Mouse (Mus musculus) heart, adult 2 months (tissue): ENCODE measurements at regions not wholly inside any gene's neighbourhood (a gene's known extent, or its start where the extent isn't known, plus 50 kb on each side); places are given as distances from the start of the nearest gene placed in this dataset.

Source experiments
- DNase-seq, 2 experiments: peaks; one replicate each; pipeline ENCODE4 v3.0.0; 2021
- H3K27ac ChIP-seq: fragments of 200-600 bp; 2 replicates; pipeline ENCODE4 v1.8.1; 2022
- H3K27me3 ChIP-seq: fragments of 200-500 bp; 2 replicates; pipeline ENCODE4 v1.6.1; 2012; ENCODE audit warnings: mild to moderate bottlenecking, low read length, inconsistent platforms, mixed read lengths; ENCODE audit not compliant: control insufficient read depth, insufficient read depth
- H3K36me3 ChIP-seq: fragments of 200-500 bp; 2 replicates; pipeline ENCODE4 v1.6.1; 2012; ENCODE audit warnings: low read length, inconsistent platforms; ENCODE audit not compliant: control insufficient read depth, insufficient read depth
- H3K4me1 ChIP-seq: fragments of 200-500 bp; 2 replicates; pipeline ENCODE4 v1.6.1; 2011; ENCODE audit warnings: low read length; ENCODE audit not compliant: control insufficient read depth, insufficient read depth
- H3K4me3 ChIP-seq: fragments of 200-600 bp; 2 replicates; pipeline ENCODE4 v1.8.1; 2022
- H3K79me2 ChIP-seq: fragments of 200-500 bp; replicated peaks from 2 replicates; pipeline ENCODE4 v1.6.1; 2012; ENCODE audit warnings: mild to moderate bottlenecking, inconsistent platforms, low read length, moderate library complexity, mixed read lengths; ENCODE audit not compliant: control insufficient read depth, insufficient read depth
- H3K9ac ChIP-seq: fragments of 200-500 bp; 2 replicates; pipeline ENCODE4 v1.6.1; 2012; ENCODE audit warnings: low read depth, mild to moderate bottlenecking, control low read depth, inconsistent platforms, low read length, mixed read lengths
- CTCF ChIP-seq: fragments of 200-600 bp; IDR thresholded peaks from 2 replicates; pipeline ENCODE4 v1.8.1; 2022; ENCODE audit warnings: antibody characterized with exemption, mild to moderate bottlenecking, moderate library complexity
- EP300 ChIP-seq: fragments of 200-500 bp; IDR thresholded peaks from 2 replicates; pipeline ENCODE4 v1.6.1; 2011; ENCODE audit warnings: low read depth, low read length, control low read depth; ENCODE audit not compliant: insufficient read depth
- POLR2A ChIP-seq: fragments of 200-500 bp; IDR thresholded peaks from 2 replicates; pipeline ENCODE4 v1.6.1; 2011; ENCODE audit warnings: mild to moderate bottlenecking, low read depth, low read length, control low read depth; ENCODE audit not compliant: insufficient read depth
- WGBS: fragments of 180-500 bp; shearing (Covaris S2); methylation state at CpG from one replicate; pipeline ENCODE4 v1.1.7; 2018; 5-methylcytosine and 5-hydroxymethylcytosine counted together
- intact Hi-C: fragments of 180-260 bp; cut with DNase I; formaldehyde crosslinking; loops from one replicate; pipeline ENCODE4 v1.15.1; 2025

GRCm38 (mm10) chr16:46290199-46290598, 135.3 kb upstream of the Gm4737 start:
- Histone ChIP-seq H3K4me3 (no peak overlapping the region), H3K4me1 (no peaks in the 10 kb centered on the region), H3K27ac (no peak overlapping the region), H3K27me3 (no peaks in the 10 kb centered on the region), H3K9ac (no peak overlapping the region), H3K79me2 (no peaks in the 10 kb centered on the region), H3K36me3 (no peaks in the 10 kb centered on the region)
- intact Hi-C loops = no loop called here
- peak; percentile 15 to 23 for DNase-seq
- TF ChIP-seq EP300 (no peak), CTCF (no peak), POLR2A (no peak)
- WGBS = 39% methylated on average over 2 of the region's 2 CpGs

- H3K36me3 ChIP-seq = no peaks in the 10 kb centered on the region
- no peaks in the 10 kb centered on the region for H3K79me2 ChIP-seq
- H3K4me3 ChIP-seq = no peak overlapping the region
- no peak overlapping the region for H3K27ac ChIP-seq
- H3K4me1 ChIP-seq = no peaks in the 10 kb centered on the region
- no peak for DNase-seq
- 85% methylated on average over 2 of the region's 2 CpGs for WGBS
- H3K27me3 ChIP-seq = no peaks in the 10 kb centered on the region
- H3K9ac ChIP-seq = no peak overlapping the region
- no peak for TF ChIP-seq POLR2A
- TF ChIP-seq EP300 = no peak
- TF ChIP-seq CTCF = no peak
- intact Hi-C loops = no loop called here
Measured at GRCm38 (mm10) chr16:46267533-46267932, 112.7 kb upstream of the Gm4737 start.

GRCm38 (mm10) chr16:46251639-46252038, 96.8 kb upstream of the Gm4737 start:
- TF ChIP-seq EP300 = no peak
- TF ChIP-seq CTCF = no peak
- no peak for TF ChIP-seq POLR2A
- intact Hi-C loops = no loop called here
- DNase-seq = no peak
- H3K9ac ChIP-seq = no peak overlapping the region
- no peak overlapping the region for H3K4me3 ChIP-seq
- WGBS = 70% methylated on average over 4 of the region's 4 CpGs
- no peaks in the 10 kb centered on the region for H3K36me3 ChIP-seq
- H3K79me2 ChIP-seq = no peaks in the 10 kb centered on the region
- no peaks in the 10 kb centered on the region for H3K27me3 ChIP-seq
- no peak overlapping the region for H3K27ac ChIP-seq
- no peaks in the 10 kb centered on the region for H3K4me1 ChIP-seq

GRCm38 (mm10) chr16:46250943-46251342, 96.1 kb upstream of the Gm4737 start:
- Histone ChIP-seq H3K36me3 (no peaks in the 10 kb centered on the region), H3K79me2 (no peaks in the 10 kb centered on the region), H3K27ac (no peak overlapping the region), H3K4me1 (no peaks in the 10 kb centered on the region), H3K9ac (no peak overlapping the region), H3K27me3 (no peaks in the 10 kb centered on the region), H3K4me3 (no peak overlapping the region)
- no peak for DNase-seq
- WGBS = 73% methylated on average over 3 of the region's 3 CpGs
- no peak for TF ChIP-seq POLR2A
- no peak for TF ChIP-seq EP300
- no peak for TF ChIP-seq CTCF
- intact Hi-C loops = no loop called here

GRCm38 (mm10) chr16:46245598-46245997, 90.7 kb upstream of the Gm4737 start:
- Histone ChIP-seq H3K4me3 (no peak overlapping the region), H3K27me3 (no peaks in the 10 kb centered on the region), H3K9ac (no peak overlapping the region), H3K4me1 (no peaks in the 10 kb centered on the region), H3K36me3 (no peaks in the 10 kb centered on the region), H3K79me2 (no peaks in the 10 kb centered on the region), H3K27ac (no peak overlapping the region)
- intact Hi-C loops = no loop called here
- 87% methylated on average over 5 of the region's 5 CpGs for WGBS
- DNase-seq = no peak
- no peak for TF ChIP-seq POLR2A
- TF ChIP-seq EP300 = no peak
- no peak for TF ChIP-seq CTCF

GRCm38 (mm10) chr16:46228744-46229143, 73.9 kb upstream of the Gm4737 start:
- WGBS = 85% methylated on average over 3 of the region's 3 CpGs
- Histone ChIP-seq H3K36me3 (no peaks in the 10 kb centered on the region), H3K27ac (no peak overlapping the region), H3K4me3 (no peak overlapping the region), H3K9ac (no peak overlapping the region), H3K79me2 (no peaks in the 10 kb centered on the region), H3K27me3 (no peaks in the 10 kb centered on the region), H3K4me1 (no peaks in the 10 kb centered on the region)
- TF ChIP-seq EP300 (no peak), POLR2A (no peak), CTCF (no peak)
- intact Hi-C loops = no loop called here
- no peak for DNase-seq
